Mouse (Mus musculus) neural tube, embryonic 11.5 days (tissue): ENCODE data around the gene Miga1. TPM values are rescaled to one million over a fixed set of nuclear protein-coding genes. Genes with fewer than 3 reads are reported as not detected.

ENCODE experiments used
- ATAC-seq: fragments of 200-750 bp; cut with Nextera tagmentation; 2 replicates; pipeline ENCODE4 v1.8.0; 2017; ENCODE audit warnings: moderate number of reproducible peaks, mild to moderate bottlenecking, moderate TSS enrichment, moderate library complexity; ENCODE audit not compliant: insufficient read depth, low FRiP score, low TSS enrichment
- DNase-seq: peaks from one replicate; pipeline ENCODE4 v3.0.0-alpha.2; 2015; ENCODE audit warnings: low spot score
- H3K27ac ChIP-seq: fragments of 300-500 bp; sonication (generic); 2 replicates; pipeline ENCODE4 v1.5.1; 2014; ENCODE audit warnings: low read depth, mild to moderate bottlenecking, low read length
- H3K27me3 ChIP-seq: fragments of 300-500 bp; sonication (generic); 2 replicates; pipeline ENCODE4 v1.6.1; 2014; ENCODE audit warnings: mild to moderate bottlenecking, low read length, mixed read lengths; ENCODE audit not compliant: control insufficient read depth, insufficient read depth
- H3K36me3 ChIP-seq: fragments of 300-500 bp; sonication (generic); 2 replicates; pipeline ENCODE4 v1.6.1; 2014; ENCODE audit warnings: mild to moderate bottlenecking, low read length, moderate library complexity, mixed read lengths; ENCODE audit not compliant: control insufficient read depth, insufficient read depth
- H3K4me1 ChIP-seq: fragments of 300-500 bp; sonication (generic); 2 replicates; pipeline ENCODE4 v1.6.1; 2014; ENCODE audit warnings: low read length, mixed read lengths; ENCODE audit not compliant: control insufficient read depth, insufficient read depth
- H3K4me2 ChIP-seq: fragments of 300-500 bp; sonication (generic); 2 replicates; pipeline ENCODE4 v1.6.1; 2014; ENCODE audit warnings: low read depth, mild to moderate bottlenecking, moderate library complexity
- H3K4me3 ChIP-seq: fragments of 300-500 bp; sonication (generic); 2 replicates; pipeline ENCODE4 v1.5.1; 2014; ENCODE audit warnings: low read depth, low read length
- H3K9ac ChIP-seq: fragments of 300-500 bp; sonication (generic); 2 replicates; pipeline ENCODE4 v1.6.1; 2014; ENCODE audit warnings: mild to moderate bottlenecking, low read length
- H3K9me3 ChIP-seq: fragments of 300-500 bp; sonication (generic); 2 replicates; pipeline ENCODE4 v1.6.1; 2016; ENCODE audit warnings: low read length; ENCODE audit not compliant: control insufficient read depth
- WGBS: fragments of 180-500 bp; shearing (Covaris S2); extraction: QIAGEN DNeasy Blood & Tissue Kit; methylation state at CpG from one replicate; pipeline ENCODE4 v1.1.7; 2014; 5-methylcytosine and 5-hydroxymethylcytosine counted together
- polyA plus RNA-seq: library from polyadenylated mRNA; unstranded; fragments of >200 nt; fragmentation: Nextera tagmentation; extraction: Ambion mirVana; gene quantifications from 2 replicates; pipeline ENCODE4 v1.2.1, GENCODE M21; 2014

Gene Miga1
- polyA plus RNA-seq, 1 experiment from 2014 or later: 20.6 TPM

- Histone ChIP-seq H3K27me3 (no peaks in the 10 kb centered on the region), H3K27ac (no peak overlapping the region), H3K4me3 (no peak overlapping the region), H3K36me3 (peaks cover 6% of the 10 kb centered on the region), H3K4me2 (no peak overlapping the region), H3K9ac (no peak overlapping the region), H3K4me1 (no peaks in the 10 kb centered on the region), H3K9me3 (no peaks in the 10 kb centered on the region)
- no peak for DNase-seq
- 96% methylated on average over 1 of the region's 1 CpGs for WGBS
- no peak for ATAC-seq
These were observed 55.9 kb downstream of the Miga1 start for GRCm38 (mm10) chr3:152284306-152284705.

DNA sequence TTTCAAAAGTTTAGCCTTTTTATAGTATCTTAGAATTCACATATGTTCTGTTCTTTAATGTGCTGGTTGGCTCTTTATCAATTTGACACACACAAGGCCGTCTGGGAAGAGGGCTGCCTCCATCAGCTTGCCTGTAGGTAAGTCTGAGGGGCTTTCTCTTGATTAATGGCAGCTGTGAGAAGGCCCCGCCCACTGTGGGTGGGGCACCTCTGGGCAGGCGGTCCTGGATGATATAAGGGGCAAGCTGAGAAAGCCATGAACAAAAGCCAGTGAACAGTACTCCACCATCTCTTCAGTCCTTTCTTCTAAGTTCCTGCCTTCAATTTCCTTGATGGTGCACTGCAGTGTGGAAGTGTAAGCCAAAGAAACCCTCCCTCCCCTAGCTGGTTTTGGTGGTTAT, 58.1 kb downstream of the Miga1 start:
- H3K9ac ChIP-seq: no peak overlapping the region
- H3K4me1 ChIP-seq: no peaks in the 10 kb centered on the region
- no peak overlapping the region for H3K4me3 ChIP-seq
- H3K4me2 ChIP-seq: no peak overlapping the region
- H3K27me3 ChIP-seq: no peaks in the 10 kb centered on the region
- DNase-seq (no peak), ATAC-seq (peak; percentile 63; the same call in 1 of the 2 replicates)
- H3K36me3 ChIP-seq: peaks cover 4% of the 10 kb centered on the region
- no peak overlapping the region for H3K27ac ChIP-seq
- H3K9me3 ChIP-seq: no peaks in the 10 kb centered on the region
- 41% methylated on average over 3 of the region's 3 CpGs for WGBS

- 59% methylated on average over 2 of the region's 2 CpGs for WGBS
- no peaks in the 10 kb centered on the region for H3K9me3 ChIP-seq
- no peak overlapping the region for H3K27ac ChIP-seq
- no peak overlapping the region for H3K4me3 ChIP-seq
- no peak overlapping the region for H3K4me2 ChIP-seq
- H3K4me1 ChIP-seq: no peaks in the 10 kb centered on the region
- H3K9ac ChIP-seq: no peak overlapping the region
- DNase-seq (no peak), ATAC-seq (no peak)
- 0 out of 2 replicates have a peak, but pooled peaks cover 1% of the 10 kb centered on the region for H3K36me3 ChIP-seq
- H3K27me3 ChIP-seq: no peaks in the 10 kb centered on the region
These were observed 61.8 kb downstream of the Miga1 start for GRCm38 (mm10) chr3:152278431-152278830.

DNA sequence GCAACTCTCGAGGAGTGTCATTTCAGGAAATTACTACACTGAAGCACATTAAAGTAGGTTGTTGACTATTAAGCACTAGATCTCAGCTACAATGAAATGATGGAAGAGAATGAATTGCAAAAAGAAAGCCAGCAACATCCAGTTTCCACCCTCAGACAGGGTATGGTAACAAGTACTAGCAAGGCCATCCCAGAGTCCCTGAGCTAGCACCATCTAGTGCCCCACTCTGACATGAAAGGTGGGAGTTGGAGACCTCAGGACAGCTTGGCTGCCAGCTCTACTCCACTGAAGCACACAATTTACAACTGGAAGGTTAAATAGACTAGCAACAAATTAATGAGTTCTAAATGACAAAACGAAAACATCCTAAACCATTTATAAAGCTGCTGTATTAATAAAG, 62.3 kb downstream of the Miga1 start:
- Histone ChIP-seq H3K4me1 (no peaks in the 10 kb centered on the region), H3K27ac (no peak overlapping the region), H3K27me3 (no peaks in the 10 kb centered on the region), H3K9me3 (no peaks in the 10 kb centered on the region), H3K4me2 (no peak overlapping the region), H3K36me3 (no peaks in the 10 kb centered on the region), H3K9ac (no peak overlapping the region), H3K4me3 (no peak overlapping the region)
- ATAC-seq (no peak), DNase-seq (no peak)
- 89% methylated on average over 2 of the region's 2 CpGs for WGBS

GRCm38 (mm10) chr3:152276935-152277334, 63.3 kb downstream of the Miga1 start:
- no peaks in the 10 kb centered on the region for H3K27me3 ChIP-seq
- no peak overlapping the region for H3K4me2 ChIP-seq
- no peak overlapping the region for H3K9ac ChIP-seq
- no peak for ATAC-seq
- no peak for DNase-seq
- 96% methylated on average over 3 of the region's 3 CpGs for WGBS
- no peaks in the 10 kb centered on the region for H3K9me3 ChIP-seq
- H3K36me3 ChIP-seq: no peaks in the 10 kb centered on the region
- no peaks in the 10 kb centered on the region for H3K4me1 ChIP-seq
- no peak overlapping the region for H3K27ac ChIP-seq
- H3K4me3 ChIP-seq: no peak overlapping the region

DNA sequence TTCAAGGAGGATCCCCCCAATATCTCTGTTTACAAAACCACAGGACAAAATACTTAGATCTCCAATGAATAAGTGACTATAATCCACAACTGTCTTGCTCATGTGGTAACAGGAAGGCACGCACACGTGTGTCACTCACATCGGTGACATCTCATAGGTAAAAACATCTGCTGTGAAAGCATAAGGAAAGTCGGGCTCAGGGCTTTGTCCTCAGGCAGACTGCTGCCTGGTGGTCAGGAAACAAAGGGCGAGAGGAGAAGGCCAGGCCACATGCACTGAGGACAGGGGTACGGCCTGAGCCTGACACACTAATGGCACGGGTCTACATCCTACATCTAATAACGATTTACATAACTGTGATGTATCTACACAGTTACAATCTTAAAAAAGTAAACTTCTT, 65.2 kb downstream of the Miga1 start:
- Histone ChIP-seq H3K9me3 (no peaks in the 10 kb centered on the region), H3K4me1 (no peaks in the 10 kb centered on the region), H3K4me2 (no peak overlapping the region), H3K27ac (no peak overlapping the region), H3K9ac (no peak overlapping the region), H3K27me3 (no peaks in the 10 kb centered on the region), H3K4me3 (no peak overlapping the region), H3K36me3 (no peaks in the 10 kb centered on the region)
- 81% methylated on average over 8 of the region's 8 CpGs for WGBS
- no peak for ATAC-seq
- DNase-seq: no peak

DNA sequence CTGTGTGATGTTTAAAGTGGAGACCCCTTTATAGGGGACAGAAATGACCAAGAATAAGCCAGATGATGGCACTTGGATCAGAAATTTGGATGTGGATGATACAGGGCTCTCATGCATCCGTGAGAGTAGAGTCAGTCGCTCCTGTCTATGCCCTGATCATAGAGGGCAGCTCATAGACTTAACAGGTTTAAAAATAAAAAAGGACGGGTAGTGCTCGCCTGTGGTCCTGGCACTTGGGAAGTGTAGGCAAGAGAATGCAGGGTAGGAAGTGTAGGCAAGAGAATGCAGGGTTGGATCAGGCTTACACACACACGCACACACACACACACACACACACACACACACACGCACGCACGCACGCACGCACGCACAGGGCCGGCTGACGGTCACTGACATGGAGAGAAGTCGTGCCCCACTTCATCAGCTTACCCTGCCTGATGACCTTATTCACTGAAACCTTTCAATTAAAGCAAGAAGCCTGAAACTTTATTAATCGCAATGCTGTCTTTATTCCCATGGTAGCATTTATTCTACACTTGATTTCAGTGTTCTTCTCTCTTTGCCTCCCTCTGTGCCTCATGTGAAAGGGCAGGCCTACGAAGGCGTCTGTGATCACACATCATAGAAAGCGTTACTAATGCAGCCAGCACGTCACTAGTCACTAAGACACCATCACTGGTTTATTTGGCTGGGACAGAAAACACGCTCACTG, 67.1 kb downstream of the Miga1 start:
- ATAC-seq (no peak), DNase-seq (no peak)
- WGBS: 82% methylated on average over 16 of the region's 20 CpGs
- no peak overlapping the region for H3K9ac ChIP-seq
- H3K9me3 ChIP-seq: no peaks in the 10 kb centered on the region
- no peaks in the 10 kb centered on the region for H3K27me3 ChIP-seq
- H3K4me3 ChIP-seq: no peak overlapping the region
- H3K27ac ChIP-seq: no peak overlapping the region
- no peaks in the 10 kb centered on the region for H3K36me3 ChIP-seq
- H3K4me1 ChIP-seq: no peaks in the 10 kb centered on the region
- H3K4me2 ChIP-seq: no peak overlapping the region

DNA sequence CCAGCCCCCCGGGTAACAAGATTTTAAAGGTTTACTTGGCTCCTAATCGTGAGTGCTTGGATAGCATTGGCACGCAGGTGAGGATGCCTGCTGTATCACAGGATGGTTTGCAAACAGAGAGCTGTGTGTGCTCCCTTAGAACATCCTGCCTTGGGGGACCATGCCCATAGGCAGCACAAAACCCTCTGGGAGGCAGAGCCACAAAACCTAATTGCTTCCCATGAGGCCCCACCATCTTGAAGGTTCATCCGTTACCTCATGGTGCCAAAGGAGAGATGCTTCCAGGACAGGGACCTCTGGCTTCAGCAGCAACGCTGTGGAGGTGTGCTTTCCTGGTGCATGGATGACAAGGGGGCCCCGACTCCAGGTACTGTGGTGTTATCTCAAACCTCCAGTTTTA, 68.3 kb downstream of the Miga1 start:
- no peak for DNase-seq
- Histone ChIP-seq H3K4me3 (no peak overlapping the region), H3K36me3 (no peaks in the 10 kb centered on the region), H3K4me1 (no peaks in the 10 kb centered on the region), H3K4me2 (no peak overlapping the region), H3K27me3 (no peaks in the 10 kb centered on the region), H3K27ac (no peak overlapping the region), H3K9me3 (no peaks in the 10 kb centered on the region), H3K9ac (no peak overlapping the region)
- ATAC-seq: no peak
- 81% methylated on average over 6 of the region's 6 CpGs for WGBS

DNA sequence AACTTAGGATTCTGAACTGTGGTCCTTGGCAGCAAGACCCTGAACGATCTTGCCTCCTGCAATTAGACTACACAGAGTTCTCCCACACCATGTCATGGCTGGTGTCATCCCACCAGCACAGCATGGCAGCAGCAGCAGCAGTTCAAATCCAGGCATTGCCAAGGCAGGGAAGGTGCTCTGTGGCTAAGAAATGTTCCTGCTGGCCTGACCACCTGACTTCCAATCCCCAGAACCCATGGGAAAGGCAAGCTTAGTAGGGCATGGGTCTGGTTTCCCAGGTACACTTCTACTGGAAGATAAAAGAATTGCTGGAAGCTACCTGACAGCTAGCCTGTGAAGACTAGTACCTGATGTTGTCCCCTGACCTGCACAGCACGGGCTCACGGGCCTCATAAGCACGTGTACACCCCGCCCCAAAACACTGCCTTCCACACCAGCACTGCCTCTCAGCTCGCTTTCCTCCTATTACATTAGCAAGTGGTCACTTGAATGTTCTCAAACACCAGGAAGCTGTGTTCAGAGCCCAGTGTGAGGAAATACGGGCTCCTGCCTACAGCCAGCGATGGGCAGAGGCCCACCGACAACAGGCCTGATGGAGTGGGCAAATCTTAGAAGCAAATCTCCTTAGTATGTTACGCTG, 69.0 kb downstream of the Miga1 start:
- Histone ChIP-seq H3K9ac (no peak overlapping the region), H3K27me3 (peaks cover 5% of the 10 kb centered on the region; the same call in 1 of the 2 replicates), H3K4me1 (no peaks in the 10 kb centered on the region; the same call in 1 of the 2 replicates), H3K4me2 (no peak overlapping the region), H3K36me3 (no peaks in the 10 kb centered on the region), H3K9me3 (no peaks in the 10 kb centered on the region), H3K4me3 (no peak overlapping the region), H3K27ac (no peak overlapping the region)
- DNase-seq: no peak
- no peak for ATAC-seq
- WGBS: 93% methylated on average over 10 of the region's 10 CpGs
